Mouse (Mus musculus) mouse embryonic stem cell (cell line): Measurements from ENCODE around the gene Foxp4.

Experiments used
- in situ Hi-C, 2 experiments: fragments of 300-500 bp; cut with MboI; formaldehyde crosslinking; loops; 1 replicate in 1 of 2; 3 replicates in 1 of 2; pipeline ENCODE4 v1.14.3; 2019 to 2020; ENCODE audit warnings: low sequenced_read_pairs in 2 of 2, low pct_unique_long_range_greater_than_20kb in 1 of 2, mixed read lengths in 1 of 2; ENCODE audit not compliant: unreplicated experiment in 1 of 2

Foxp4 gene

DNA sequence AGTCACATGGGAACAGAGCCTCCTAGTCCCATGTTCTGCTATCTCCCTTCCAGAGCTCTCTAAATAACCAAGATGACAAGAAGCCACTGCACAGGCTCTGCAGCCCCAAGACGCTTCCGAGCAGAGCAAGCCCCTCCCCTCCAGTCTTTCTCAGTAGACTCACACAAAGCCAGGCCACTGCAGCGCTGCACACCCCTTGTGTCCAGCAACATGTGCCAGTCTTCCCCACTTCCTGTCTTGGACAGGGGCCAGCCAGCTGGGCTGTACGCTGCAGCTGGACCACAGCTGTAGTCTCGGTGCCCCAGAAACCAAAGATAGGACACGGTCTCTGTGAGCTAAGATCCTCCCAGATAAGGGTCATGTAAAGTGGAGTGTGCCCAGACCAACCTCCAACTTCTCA is 86.6 kb downstream of the Foxp4 start:
- in situ Hi-C loops = loop anchor here in 1 of 2 experiments (25.0 kb wide), 1 partner anchor 474 kb away; the partner anchor contains the start of gene B430306N03Rik

DNA sequence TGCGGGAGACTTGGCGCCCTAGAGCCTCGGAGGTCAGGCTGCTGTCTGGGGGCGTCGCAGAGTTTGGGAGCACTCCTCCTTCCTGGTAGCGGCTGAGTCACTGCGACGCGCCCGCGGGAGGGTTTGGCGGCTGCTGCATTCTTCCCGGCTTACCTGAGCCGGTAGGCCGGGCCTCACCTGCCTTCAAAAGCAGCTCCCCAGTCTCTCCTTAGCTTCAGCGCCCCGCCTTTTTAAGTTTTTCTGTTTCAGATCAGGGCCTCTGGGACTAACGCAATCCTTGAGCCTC is 90.0 kb downstream of the Foxp4 start, which contains the start of gene Mdfi:
Gene Mdfi, minus strand, starts transcription at position 210 of the 286 bp plus-strand sequence.
- in situ Hi-C loops = loop anchor here in 1 of 2 experiments (25.0 kb wide), 1 partner anchor 478 kb away; the partner anchor contains the start of gene B430306N03Rik

DNA sequence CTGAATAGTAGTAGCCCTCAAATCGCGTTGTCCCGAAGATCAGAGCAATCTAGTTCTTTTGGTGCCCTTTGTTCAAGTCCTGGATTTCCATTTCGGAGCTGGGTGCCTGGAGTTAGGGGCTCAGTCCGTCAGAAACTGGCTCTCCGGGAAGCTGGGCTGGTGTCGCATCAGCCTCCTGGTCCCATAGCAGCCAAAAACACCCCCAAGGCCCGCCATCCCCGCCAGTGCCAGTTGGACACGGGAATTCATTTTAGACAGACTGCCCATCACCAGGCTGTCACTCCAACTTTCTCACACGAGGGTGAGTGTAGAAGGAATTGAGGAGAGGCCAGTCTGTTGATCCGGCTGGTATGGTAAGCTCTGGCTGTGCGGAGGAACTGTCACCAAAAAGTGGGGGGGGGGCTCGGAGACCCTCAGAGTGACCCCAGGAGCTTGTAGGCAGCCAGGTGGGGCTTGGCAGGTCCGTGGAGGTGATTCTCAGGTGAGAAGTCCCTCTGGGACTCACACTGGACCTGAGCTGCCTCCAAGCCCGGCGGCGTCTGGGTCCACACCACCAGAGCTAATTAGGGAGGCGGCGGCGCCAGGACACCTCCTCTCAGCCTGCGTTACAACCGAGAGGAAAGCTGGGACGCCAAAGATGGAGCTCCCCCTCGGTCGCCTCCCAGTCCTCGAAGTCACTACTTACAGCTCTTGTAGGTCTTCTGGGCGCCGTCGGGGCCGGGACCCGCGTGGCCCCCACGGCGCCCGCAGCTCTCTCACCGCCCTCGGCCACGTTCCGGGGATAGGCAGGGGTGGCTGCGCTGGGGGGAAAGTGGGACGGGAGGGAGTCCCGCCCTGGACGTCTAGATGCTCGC is 90.6 kb downstream of the Foxp4 start:
- in situ Hi-C loops = loop anchor here in 1 of 2 experiments (25.0 kb wide), 1 partner anchor 478 kb away; the partner anchor contains the start of gene B430306N03Rik

DNA sequence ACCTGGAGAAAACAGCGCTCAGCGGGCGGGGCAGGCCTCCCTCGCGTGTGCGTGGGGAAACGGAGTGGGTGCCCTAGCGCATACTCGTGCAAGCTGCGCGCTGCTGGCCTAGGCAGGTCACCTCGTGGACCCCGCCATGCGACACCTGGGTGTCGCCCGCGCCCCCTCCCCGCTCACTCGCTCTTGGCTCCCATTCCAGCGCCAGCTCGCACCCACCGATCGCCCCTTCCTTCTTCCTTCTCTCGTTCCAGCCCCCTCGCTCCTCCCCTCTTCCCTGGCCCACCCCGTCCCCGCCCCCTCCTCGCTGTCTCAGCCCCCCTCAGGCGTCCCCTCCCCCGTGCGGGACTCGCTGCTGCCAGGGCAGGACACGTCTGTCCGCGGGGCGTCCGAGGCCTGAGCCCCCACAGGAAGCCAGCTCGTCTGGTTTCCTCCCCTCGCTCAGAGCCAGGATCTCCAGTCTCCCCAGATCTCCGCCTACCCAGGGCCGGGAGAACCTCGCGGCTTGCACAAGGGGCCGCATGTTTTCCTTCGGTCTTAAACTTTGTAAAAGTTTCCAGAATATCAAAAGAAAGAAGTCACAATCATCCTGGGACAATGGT is 91.3 kb downstream of the Foxp4 start:
- in situ Hi-C loops = loop anchor here in 1 of 2 experiments (25.0 kb wide), 1 partner anchor 479 kb away; the partner anchor contains the start of gene B430306N03Rik

DNA sequence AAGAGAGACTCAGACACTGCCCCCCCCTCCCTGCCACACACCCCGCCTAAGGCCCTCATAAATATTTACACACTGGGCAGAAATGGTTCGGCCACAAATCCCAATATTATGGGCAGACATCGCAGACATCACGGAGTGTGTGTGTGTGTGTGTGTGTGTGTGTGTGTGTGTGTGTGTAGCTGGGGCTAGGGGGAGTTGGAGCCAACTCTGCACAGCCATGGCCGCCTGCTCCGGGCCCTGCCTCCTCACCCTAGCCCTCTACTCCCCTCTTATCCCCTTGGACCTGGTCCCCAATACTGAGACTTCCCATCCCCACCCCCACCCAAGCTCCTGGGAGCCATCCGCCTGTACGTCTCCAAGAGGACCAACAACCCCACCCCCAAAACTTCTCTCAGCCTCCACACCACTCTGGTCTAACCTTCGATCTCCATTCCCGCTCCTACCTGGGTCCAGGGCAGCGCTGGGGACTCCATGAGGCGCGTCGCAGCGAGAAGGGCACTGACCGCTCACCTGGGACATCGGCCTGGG is 91.9 kb downstream of the Foxp4 start:
- in situ Hi-C loops = loop anchor here in 1 of 2 experiments (25.0 kb wide), 1 partner anchor 480 kb away; the partner anchor contains the start of gene B430306N03Rik

GRCm38 (mm10) chr17:47831772-47832171 is 92.7 kb downstream of the Foxp4 start:
- in situ Hi-C loops = loop anchor here in 1 of 2 experiments (25.0 kb wide), 1 partner anchor 481 kb away; the partner anchor contains the start of gene B430306N03Rik

GRCm38 (mm10) chr17:47831161-47831560 is 93.3 kb downstream of the Foxp4 start:
- in situ Hi-C loops = loop anchor here in 1 of 2 experiments (25.0 kb wide), 1 partner anchor 481 kb away; the partner anchor contains the start of gene B430306N03Rik

GRCm38 (mm10) chr17:47821339-47821738 is 103.1 kb downstream of the Foxp4 start:
- in situ Hi-C loops = no loop called here

DNA sequence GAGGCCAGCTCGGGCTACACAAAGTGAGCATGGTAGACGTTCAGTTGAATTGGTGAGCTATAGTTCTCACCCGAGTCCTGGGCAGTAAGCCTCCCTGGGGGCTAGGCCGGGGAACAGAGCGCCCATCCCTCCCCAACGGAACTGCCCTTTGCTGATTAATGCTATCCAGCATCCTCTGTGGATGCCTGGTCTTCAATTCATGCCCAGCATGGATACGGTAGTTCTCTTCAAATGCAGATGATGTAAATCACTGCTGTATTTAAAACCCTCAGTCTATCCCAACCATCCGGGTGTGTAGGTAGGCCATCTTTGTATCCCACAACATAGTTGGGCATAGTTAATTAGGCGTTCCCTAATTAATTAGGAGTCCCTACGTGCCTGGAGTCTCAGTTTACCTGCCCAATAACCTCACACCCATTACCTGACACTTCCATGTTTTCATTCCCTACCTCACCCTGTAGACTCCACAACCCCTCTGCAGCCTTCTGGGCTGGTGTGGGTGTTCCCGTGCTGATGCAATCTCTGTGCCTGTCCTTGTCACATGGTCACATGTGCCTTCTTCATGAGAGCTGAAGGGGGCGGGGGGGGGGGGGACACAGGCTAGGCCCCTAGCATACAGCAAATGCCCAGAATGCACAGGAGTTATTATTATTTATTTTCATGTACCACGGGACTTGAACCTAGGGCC is 106.3 kb downstream of the Foxp4 start:
- in situ Hi-C loops = no loop called here
